Mouse (Mus musculus): ENCODE measurements around the gene Ggta1. TPM values are rescaled to one million over a fixed set of nuclear protein-coding genes. Genes with fewer than 3 reads are reported as not detected.

Gene Ggta1
- polyA plus RNA-seq, 1 experiment from 2014 or later, result 6.1 TPM

Other genes with a start within 250 kb of the Ggta1 start
- gene Gsn, start 206.9 kb downstream of the Ggta1 start, polyA plus RNA-seq (2015; fragmentation: Nextera tagmentation; extraction: Ambion mirVana), result 18.0 and 20.5 TPM in 2 replicates
- gene Stom, start 126.3 kb downstream of the Ggta1 start, polyA plus RNA-seq (2015; fragmentation: Nextera tagmentation; extraction: Ambion mirVana), result 14.5 and 17.6 TPM in 2 replicates
- not detected in 2 replicates for gene 4930568D16Rik, start 95.5 kb downstream of the Ggta1 start, polyA plus RNA-seq (2015; fragmentation: Nextera tagmentation; extraction: Ambion mirVana)
- not detected in 2 replicates for gene 4930402F06Rik, start 66.1 kb downstream of the Ggta1 start, polyA plus RNA-seq (2015; fragmentation: Nextera tagmentation; extraction: Ambion mirVana)
- gene Dab2ip, start 95.0 kb upstream of the Ggta1 start, polyA plus RNA-seq (2015; fragmentation: Nextera tagmentation; extraction: Ambion mirVana), result 33.2 and 46.1 TPM in 2 replicates

Data from midbrain, embryonic 16.5 days (tissue).